Mouse (Mus musculus) hindbrain, embryonic 14.5 days (tissue): ENCODE measurements around the gene Bmyc. TPM values are rescaled to one million over a fixed set of nuclear protein-coding genes. Genes with fewer than 3 reads are reported as not detected.

Source experiments
- polyA plus RNA-seq: library from polyadenylated mRNA; unstranded; fragments of >200 nt; fragmentation: Nextera tagmentation; extraction: Ambion mirVana; gene quantifications from 2 replicates; pipeline ENCODE4 v1.2.1, GENCODE M21; 2014

Bmyc gene
- polyA plus RNA-seq, 1 experiment from 2014 or later: 153 TPM

Other genes starting within 250 kb of the Bmyc start
- gene Clic3, start 249.9 kb upstream of the Bmyc start, polyA plus RNA-seq: 2.2 and 2.6 TPM in 2 replicates
- gene Paxx, start 245.6 kb upstream of the Bmyc start, polyA plus RNA-seq: 93.1 and 109 TPM in 2 replicates
- gene Ptgds, start 236.7 kb upstream of the Bmyc start, polyA plus RNA-seq: 230 and 390 TPM in 2 replicates
- gene Lcn12, start 212.8 kb upstream of the Bmyc start, polyA plus RNA-seq: not detected in 2 replicates
- 116 and 118 TPM in 2 replicates for gene Fbxw5, start 206.0 kb upstream of the Bmyc start, polyA plus RNA-seq
- gene C8g, start 205.0 kb upstream of the Bmyc start, polyA plus RNA-seq: 4.1 and 5.5 TPM in 2 replicates
- gene Traf2, start 159.8 kb upstream of the Bmyc start, polyA plus RNA-seq: 15.6 and 16.3 TPM in 2 replicates
- gene Edf1, start 148.9 kb upstream of the Bmyc start, polyA plus RNA-seq: 353 and 366 TPM in 2 replicates
- 1.3 and 1.7 TPM in 2 replicates for gene Mamdc4, start 131.9 kb upstream of the Bmyc start, polyA plus RNA-seq
- gene Phpt1, start 131.5 kb upstream of the Bmyc start, polyA plus RNA-seq: 171 and 187 TPM in 2 replicates
- gene Ajm1, start 125.0 kb upstream of the Bmyc start, polyA plus RNA-seq: 10.8 and 12.7 TPM in 2 replicates
- gene Rabl6, start 98.2 kb upstream of the Bmyc start, polyA plus RNA-seq: 59.0 and 61.6 TPM in 2 replicates
- 0.26 and 0.44 TPM in 2 replicates for gene Ccdc183, start 89.1 kb upstream of the Bmyc start, polyA plus RNA-seq
- 52.5 and 53.5 TPM in 2 replicates for gene Tmem141, start 84.7 kb upstream of the Bmyc start, polyA plus RNA-seq
- 3.9 and 4.0 TPM in 2 replicates for gene Fcna, start 78.7 kb upstream of the Bmyc start, polyA plus RNA-seq
- gene Lcn8, start 53.6 kb upstream of the Bmyc start, polyA plus RNA-seq: not detected in 2 replicates
- not detected in 2 replicates for gene Lcn5, start 48.8 kb upstream of the Bmyc start, polyA plus RNA-seq
- gene Lcn6, start 30.0 kb upstream of the Bmyc start, polyA plus RNA-seq: not detected in 2 replicates
- not detected in 2 replicates for gene Lcn10, start 24.0 kb upstream of the Bmyc start, polyA plus RNA-seq
- gene Obp2a, start 6.7 kb upstream of the Bmyc start, polyA plus RNA-seq: not detected in 2 replicates
- not detected in 2 replicates for gene Obp2b, start 30.3 kb downstream of the Bmyc start, polyA plus RNA-seq
- not detected in 2 replicates for gene Lcn3, start 58.8 kb downstream of the Bmyc start, polyA plus RNA-seq
- not detected in 2 replicates for gene Lcn11, start 70.3 kb downstream of the Bmyc start, polyA plus RNA-seq
- gene Gm13539, start 75.5 kb downstream of the Bmyc start, polyA plus RNA-seq: not detected in 2 replicates
- not detected in 2 replicates for gene Glt6d1, start 109.1 kb downstream of the Bmyc start, polyA plus RNA-seq
- not detected in 2 replicates for gene Lcn9, start 116.4 kb downstream of the Bmyc start, polyA plus RNA-seq
- not detected in 2 replicates for gene Sohlh1, start 140.5 kb downstream of the Bmyc start, polyA plus RNA-seq
- gene Kcnt1, start 157.0 kb downstream of the Bmyc start, polyA plus RNA-seq: 20.4 and 20.6 TPM in 2 replicates